Mouse (Mus musculus): ENCODE measurements around the gene Pld4.

DNA sequence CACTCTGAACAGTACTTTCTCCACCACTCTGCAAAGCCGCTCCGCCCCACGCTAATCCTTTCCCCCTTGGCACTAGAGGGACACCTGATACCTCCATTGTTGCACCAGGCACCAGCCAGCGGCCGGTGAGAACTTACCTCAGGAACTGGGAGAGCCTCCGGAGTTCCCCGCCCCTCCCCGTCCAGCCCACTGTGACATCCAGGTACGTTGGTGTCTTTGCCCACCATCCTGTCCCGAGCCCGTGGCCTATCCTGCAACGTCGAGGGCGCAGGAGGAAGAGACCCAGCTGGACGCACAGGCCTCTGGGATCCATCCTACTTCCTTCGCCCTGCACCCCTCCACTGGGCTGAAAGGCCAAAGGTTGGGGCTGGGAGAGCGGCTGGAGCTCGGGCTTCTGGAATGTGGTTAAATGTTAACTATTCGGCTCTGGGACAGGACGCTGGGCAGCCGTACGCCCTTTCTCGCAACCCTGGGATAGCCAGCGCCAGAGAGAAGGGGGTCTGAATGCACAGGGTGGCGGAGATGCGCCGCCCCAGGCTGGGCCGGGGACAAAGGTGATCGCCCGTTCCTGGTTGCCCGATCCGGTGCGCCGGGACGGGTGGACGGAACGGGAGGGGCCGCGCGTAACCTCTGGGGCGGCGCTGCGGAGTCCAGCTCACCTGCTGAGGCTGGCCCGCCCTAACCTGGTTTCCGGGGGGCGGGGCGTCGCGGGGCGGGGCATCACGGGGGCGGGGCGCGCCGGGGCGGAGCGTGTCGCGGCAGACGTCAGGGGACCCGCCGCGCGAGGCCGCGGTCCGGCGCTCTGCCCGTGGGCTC lies 38.8 kb upstream of the Pld4 start:
- TF ChIP-seq POLR2A (IDR thresholded peaks at IDR 0.05; ENCODE audit: borderline replicate concordance, control insufficient read depth, low read depth, low read length) (no peak), CTCF (IDR thresholded peaks at IDR 0.05; ENCODE audit: control insufficient read depth, insufficient read depth, low read length) (no peak)

Data from bone marrow, adult 2 months (tissue).